Mouse (Mus musculus) erythroblast, embryonic 14.5 days (primary cell): ENCODE data around the gene Elobl.

Source experiments
- GATA1 ChIP-seq: IDR thresholded peaks from 2 replicates; pipeline ENCODE4 v1.6.1; 2012; ENCODE audit warnings: low read length, inconsistent platforms, mixed read lengths
- TAL1 ChIP-seq: IDR thresholded peaks from 3 replicates; pipeline ENCODE4 v1.6.1; 2012; ENCODE audit warnings: low read length, inconsistent platforms, mixed read lengths

- TF ChIP-seq TAL1 (no peak; the same call in 2 of the 3 replicates), GATA1 (no peak)
These were observed 13.1 kb downstream of the Elobl start for GRCm38 (mm10) chr11:88953582-88953981.
